Mouse (Mus musculus): ENCODE measurements at regions not wholly inside any gene's neighbourhood (a gene's known extent, or its start where the extent isn't known, plus 50 kb on each side); places are given as distances from the start of the nearest gene placed in this dataset.

DNA sequence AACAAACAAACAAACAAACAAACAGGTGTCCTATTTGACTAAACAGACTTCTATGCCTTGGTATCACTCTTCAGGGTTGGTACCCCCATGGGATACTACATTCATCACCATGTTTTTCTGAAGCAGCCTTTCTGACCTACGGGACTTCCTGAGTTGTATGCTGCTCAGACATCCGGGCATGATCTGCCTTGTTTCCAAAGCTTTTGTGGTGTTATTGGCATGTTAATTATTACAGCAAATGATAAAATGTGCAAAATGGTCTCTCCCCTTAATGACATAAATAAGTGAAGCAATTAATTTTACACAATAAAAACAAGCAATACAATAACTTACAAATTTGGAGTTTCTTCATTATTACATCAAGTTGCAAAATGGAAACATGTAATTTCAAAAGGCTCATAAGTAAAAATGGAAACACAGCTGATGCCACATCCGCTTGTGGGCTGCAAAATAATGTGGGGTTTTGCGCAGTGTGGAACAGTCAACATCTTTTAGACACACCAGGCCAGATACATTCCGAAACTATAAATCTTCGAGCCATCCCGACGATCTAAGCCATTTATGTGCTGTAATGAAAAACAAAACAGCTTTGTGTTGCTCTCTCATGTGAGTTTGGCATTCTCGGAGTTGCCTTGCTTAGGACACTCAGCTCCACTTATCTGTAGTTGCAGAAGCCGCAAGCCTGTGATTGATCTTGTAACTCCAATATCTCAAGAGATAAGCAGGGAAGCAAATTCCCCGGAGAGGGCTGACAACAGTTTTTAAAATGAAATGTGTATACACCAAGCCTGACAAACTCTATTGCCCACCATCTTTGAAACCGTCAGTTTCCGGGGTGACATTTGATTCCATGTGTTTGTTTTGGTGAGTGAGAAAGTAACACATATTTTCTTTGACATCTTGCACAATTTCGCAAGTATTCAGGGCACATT, 121.3 kb downstream of the Cdca7 start:
- no peak for DNase-seq (ENCODE audit: low read depth, low spot score)
- Histone ChIP-seq H3K79me2 (ENCODE audit: control insufficient read depth, insufficient read depth, low read length, poor library complexity) (no peaks in the 10 kb centered on the region), H3K27me3 (ENCODE audit: control insufficient read depth in 1 of 2, insufficient read depth in 2 of 2, low read length in 2 of 2) (peaks cover 16 to 23% of the 10 kb centered on the region in 2 experiments), H3K9me3 (replicated peaks; ENCODE audit: insufficient read depth, low read length) (no peaks in the 10 kb centered on the region), H3K4me1 (ENCODE audit: control insufficient read depth in 1 of 2, insufficient read depth in 2 of 2, low read length in 2 of 2) (no peaks in the 10 kb centered on the region), H3K36me3 (ENCODE audit: control insufficient read depth in 1 of 2, insufficient read depth in 2 of 2, low read length in 2 of 2) (no peaks in the 10 kb centered on the region), H3K27ac (ENCODE audit: control insufficient read depth, low read depth, low read length) (no peak overlapping the region), H3K9ac (ENCODE audit: control insufficient read depth, low read depth, low read length, poor library complexity, severe bottlenecking) (no peak overlapping the region), H3K4me3 (ENCODE audit: control insufficient read depth in 1 of 2, insufficient read depth in 1 of 2, low read depth in 2 of 2, low read length in 2 of 2) (no peak overlapping the region)
- TF ChIP-seq ZC3H11A (IDR thresholded peaks at IDR 0.05; ENCODE audit: low read depth, low read length) (no peak), GABPA (IDR thresholded peaks at IDR 0.05; ENCODE audit: low read depth, low read length) (no peak), ZMIZ1 (IDR thresholded peaks at IDR 0.05; ENCODE audit: low read depth, low read length) (no peak), CHD2 (IDR thresholded peaks at IDR 0.05; ENCODE audit: low read length) (no peak), POLR2AphosphoS2 (IDR thresholded peaks at IDR 0.05; ENCODE audit: low read length) (no peak), POLR2AphosphoS5 (IDR thresholded peaks at IDR 0.05; ENCODE audit: borderline replicate concordance, low read depth, low read length) (no peak), E2F4 (IDR thresholded peaks at IDR 0.05; ENCODE audit: borderline replicate concordance, low read depth, low read length) (no peak), EP300 (IDR thresholded peaks at IDR 0.05; ENCODE audit: low read depth in 1 of 2, low read length in 2 of 2) (no peak), MAX (IDR thresholded peaks at IDR 0.05; ENCODE audit: low read length) (no peak), MAZ (IDR thresholded peaks at IDR 0.05; ENCODE audit: low read depth, low read length) (no peak), BHLHE40 (IDR thresholded peaks at IDR 0.05; ENCODE audit: borderline replicate concordance, low read depth, low read length) (no peak), ELF1 (IDR thresholded peaks at IDR 0.05; ENCODE audit: low read depth, low read length) (no peak), SIN3A (IDR thresholded peaks at IDR 0.05; ENCODE audit: low read length) (no peak), CHD1 (IDR thresholded peaks at IDR 0.05; ENCODE audit: low read depth, low read length) (no peak), TAL1 (IDR thresholded peaks at IDR 0.05; ENCODE audit: low read length) (no peak), HCFC1 (IDR thresholded peaks at IDR 0.05; ENCODE audit: low read depth, low read length) (no peak), TCF12 (IDR thresholded peaks at IDR 0.05; ENCODE audit: low read depth, low read length) (no peak), POLR2A (IDR thresholded peaks at IDR 0.05; ENCODE audit: control insufficient read depth in 1 of 2, insufficient read depth in 1 of 2, low read depth in 1 of 2, low read length in 2 of 2, poor library complexity in 1 of 2) (no peak), JUND (IDR thresholded peaks at IDR 0.05; ENCODE audit: low read depth, low read length) (no peak), ZKSCAN1 (IDR thresholded peaks at IDR 0.05; ENCODE audit: low read depth, low read length) (no peak)

DNA sequence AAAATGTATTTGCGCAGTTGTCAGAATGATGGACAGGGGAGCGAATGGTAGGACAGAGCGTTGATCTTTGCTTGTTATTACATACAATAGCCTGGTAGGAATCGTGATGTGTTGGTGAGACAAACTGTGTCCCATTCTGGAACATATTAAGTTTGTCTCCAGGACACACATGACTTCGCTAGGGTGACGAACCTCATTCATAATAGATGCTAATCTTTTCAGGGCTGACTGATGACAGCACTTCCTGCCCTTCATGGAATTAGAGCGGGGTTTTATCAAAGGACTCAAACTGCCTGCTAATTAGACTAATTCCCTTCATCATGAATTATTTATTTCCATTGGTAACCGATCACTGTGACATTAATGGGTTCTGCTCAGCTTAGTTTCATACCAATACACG, 122.0 kb downstream of the Cdca7 start:
- Histone ChIP-seq H3K4me1 (ENCODE audit: control insufficient read depth in 1 of 2, insufficient read depth in 2 of 2, low read length in 2 of 2) (no peaks in the 10 kb centered on the region), H3K9me3 (replicated peaks; ENCODE audit: insufficient read depth, low read length) (no peaks in the 10 kb centered on the region), H3K36me3 (ENCODE audit: control insufficient read depth in 1 of 2, insufficient read depth in 2 of 2, low read length in 2 of 2) (no peaks in the 10 kb centered on the region), H3K27ac (ENCODE audit: control insufficient read depth, low read depth, low read length) (no peak overlapping the region), H3K79me2 (ENCODE audit: control insufficient read depth, insufficient read depth, low read length, poor library complexity) (no peaks in the 10 kb centered on the region), H3K9ac (ENCODE audit: control insufficient read depth, low read depth, low read length, poor library complexity, severe bottlenecking) (no peak overlapping the region), H3K27me3 (ENCODE audit: control insufficient read depth in 1 of 2, insufficient read depth in 2 of 2, low read length in 2 of 2) (peaks cover 12 to 16% of the 10 kb centered on the region in 2 experiments), H3K4me3 (ENCODE audit: control insufficient read depth in 1 of 2, insufficient read depth in 1 of 2, low read depth in 2 of 2, low read length in 2 of 2) (no peak overlapping the region)
- no peak for TF ChIP-seq MEF2A (IDR thresholded peaks at IDR 0.05; ENCODE audit: extremely low read depth, insufficient replicate concordance, low read depth, low read length, poor library complexity, severe bottlenecking)
- no peak for TF ChIP-seq USF2 (IDR thresholded peaks at IDR 0.05; ENCODE audit: borderline replicate concordance in 1 of 2, insufficient read depth in 1 of 2, low read depth in 1 of 2, low read length in 2 of 2)
- no peak for TF ChIP-seq MYC (IDR thresholded peaks at IDR 0.05; ENCODE audit: low read depth, low read length)
- no peak for TF ChIP-seq MAZ (IDR thresholded peaks at IDR 0.05; ENCODE audit: low read depth, low read length)
- no peak for TF ChIP-seq USF1 (IDR thresholded peaks at IDR 0.05; ENCODE audit: low read depth, low read length)
- TF ChIP-seq GABPA (IDR thresholded peaks at IDR 0.05; ENCODE audit: low read depth, low read length), result no peak
- no peak for TF ChIP-seq BHLHE40 (IDR thresholded peaks at IDR 0.05; ENCODE audit: borderline replicate concordance, low read depth, low read length)
- TF ChIP-seq UBTF (IDR thresholded peaks at IDR 0.05; ENCODE audit: borderline replicate concordance, insufficient read depth, low read depth, low read length), result no peak
- no peak for TF ChIP-seq TCF12 (IDR thresholded peaks at IDR 0.05; ENCODE audit: low read depth, low read length)
- TF ChIP-seq CHD2 (IDR thresholded peaks at IDR 0.05; ENCODE audit: low read length), result no peak
- TF ChIP-seq E2F4 (IDR thresholded peaks at IDR 0.05; ENCODE audit: borderline replicate concordance, low read depth, low read length), result no peak
- no peak for TF ChIP-seq EP300 (IDR thresholded peaks at IDR 0.05; ENCODE audit: low read depth in 1 of 2, low read length in 2 of 2)
- no peak for TF ChIP-seq ZMIZ1 (IDR thresholded peaks at IDR 0.05; ENCODE audit: low read depth, low read length)
- TF ChIP-seq HCFC1 (IDR thresholded peaks at IDR 0.05; ENCODE audit: low read depth, low read length), result no peak
- no peak for TF ChIP-seq POLR2AphosphoS2 (IDR thresholded peaks at IDR 0.05; ENCODE audit: low read length)
- TF ChIP-seq NELFE (IDR thresholded peaks at IDR 0.05; ENCODE audit: low read depth, low read length), result no peak
- no peak for TF ChIP-seq NRF1 (IDR thresholded peaks at IDR 0.05; ENCODE audit: insufficient read depth, low read depth, low read length, poor library complexity, severe bottlenecking)
- DNase-seq (ENCODE audit: low read depth, low spot score), result no peak

Measured in MEL (cell line).